Mouse (Mus musculus) brain, embryonic 14.5 days (tissue): ENCODE measurements around the gene Rack1. TPM values are rescaled to one million over a fixed set of nuclear protein-coding genes. Genes with fewer than 3 reads are reported as not detected.
A peak's percentile ranks its signal among the peaks of the same experiment; 100 is the strongest.
"Not testable (repeated sequence)": the region's sequence is repeated elsewhere in the genome, so short reads cannot be mapped to it uniquely, and the experiment has no call there.

ENCODE experiments used
- DNase-seq: peaks from one replicate; pipeline ENCODE4 v3.0.0-alpha.2; 2011; ENCODE audit warnings: low read depth
- CTCF ChIP-seq: fragments of 200-500 bp; IDR thresholded peaks from 2 replicates; pipeline ENCODE4 v1.5.1; 2012; ENCODE audit warnings: inconsistent platforms, mild to moderate bottlenecking, moderate library complexity, borderline replicate concordance; ENCODE audit not compliant: insufficient read depth, insufficient read length; ENCODE audit errors: extremely low read depth
- POLR2A ChIP-seq: fragments of 200-500 bp; IDR thresholded peaks from 2 replicates; pipeline ENCODE4 v1.6.1; 2012; ENCODE audit warnings: mild to moderate bottlenecking, inconsistent platforms, borderline replicate concordance; ENCODE audit not compliant: poor library complexity, insufficient read depth, insufficient read length, severe bottlenecking; ENCODE audit errors: extremely low read depth
- polyA plus RNA-seq: library from polyadenylated mRNA; depleted of rRNA; stranded (reverse); fragments of >200 nt; gene quantifications from 2 replicates; pipeline ENCODE4 v1.2.3, GENCODE M21; 2012

The Rack1 gene
- polyA plus RNA-seq, 1 experiment, result 1,339 TPM

GRCm38 (mm10) chr11:48824311-48824830, 24.2 kb downstream of the Rack1 start:
- DNase-seq, result no peak
- no peak for TF ChIP-seq CTCF
- TF ChIP-seq POLR2A, result no peak

GRCm38 (mm10) chr11:48825979-48826751, 26.0 kb downstream of the Rack1 start, which contains the start of the genes Trim7 and Gm12184:
Gene Trim7, plus strand, starts transcription at chr11:48826140.
Gene Gm12184, minus strand, starts transcription at chr11:48826655.
- DNase-seq, result not testable (repeated sequence)

- no peak for TF ChIP-seq POLR2A
- no peak for TF ChIP-seq CTCF
- DNase-seq, result peak; percentile 52
Observed at GRCm38 (mm10) chr11:48826752-48827096, 26.6 kb downstream of the Rack1 start.

- no peak for DNase-seq
- TF ChIP-seq CTCF (no peak), POLR2A (no peak)
Observed at GRCm38 (mm10) chr11:48827926-48828325, 27.8 kb downstream of the Rack1 start.

GRCm38 (mm10) chr11:48830279-48830678, 30.1 kb downstream of the Rack1 start:
- TF ChIP-seq POLR2A (no peak), CTCF (no peak)
- no peak for DNase-seq

- DNase-seq, result no peak
- TF ChIP-seq POLR2A (no peak), CTCF (no peak)
Observed at GRCm38 (mm10) chr11:48831273-48831672, 31.1 kb downstream of the Rack1 start.

- DNase-seq, result no peak
- no peak for TF ChIP-seq CTCF
- no peak for TF ChIP-seq POLR2A
Observed at GRCm38 (mm10) chr11:48833078-48833730, 33.1 kb downstream of the Rack1 start.

GRCm38 (mm10) chr11:48833731-48834639, 33.9 kb downstream of the Rack1 start:
- TF ChIP-seq CTCF, result no peak
- TF ChIP-seq POLR2A, result no peak
- peak; percentile 95 for DNase-seq

- no peak for TF ChIP-seq POLR2A
- DNase-seq, result no peak
Observed at GRCm38 (mm10) chr11:48835923-48836322, 35.8 kb downstream of the Rack1 start.

GRCm38 (mm10) chr11:48836990-48837309, 36.8 kb downstream of the Rack1 start:
- TF ChIP-seq POLR2A, result no peak
- TF ChIP-seq CTCF, result no peak
- DNase-seq, result no peak

GRCm38 (mm10) chr11:48837310-48838180, 37.4 kb downstream of the Rack1 start:
- TF ChIP-seq POLR2A (no peak), CTCF (peak; percentile 12; the same call in 1 of the 2 replicates)
- DNase-seq, result peak; percentile 72

- TF ChIP-seq CTCF (no peak), POLR2A (no peak)
- peak; percentile 51 for DNase-seq
Observed at GRCm38 (mm10) chr11:48838181-48838797, 38.2 kb downstream of the Rack1 start.
